Mouse (Mus musculus) mammary gland, adult 2 months (tissue): ENCODE measurements around the gene Tspan18. TPM values are rescaled to one million over a fixed set of nuclear protein-coding genes. Genes with fewer than 3 reads are reported as not detected.

Experiments
- polyA plus RNA-seq: library from polyadenylated mRNA; depleted of rRNA; stranded (reverse); fragments of >200 nt; gene quantifications from 2 replicates; pipeline ENCODE4 v1.2.3, GENCODE M21; 2012; ENCODE audit warnings: low replicate concordance; rRNA removed

Gene Tspan18
- 58.2 and 85.1 TPM in 2 replicates for polyA plus RNA-seq

DNA sequence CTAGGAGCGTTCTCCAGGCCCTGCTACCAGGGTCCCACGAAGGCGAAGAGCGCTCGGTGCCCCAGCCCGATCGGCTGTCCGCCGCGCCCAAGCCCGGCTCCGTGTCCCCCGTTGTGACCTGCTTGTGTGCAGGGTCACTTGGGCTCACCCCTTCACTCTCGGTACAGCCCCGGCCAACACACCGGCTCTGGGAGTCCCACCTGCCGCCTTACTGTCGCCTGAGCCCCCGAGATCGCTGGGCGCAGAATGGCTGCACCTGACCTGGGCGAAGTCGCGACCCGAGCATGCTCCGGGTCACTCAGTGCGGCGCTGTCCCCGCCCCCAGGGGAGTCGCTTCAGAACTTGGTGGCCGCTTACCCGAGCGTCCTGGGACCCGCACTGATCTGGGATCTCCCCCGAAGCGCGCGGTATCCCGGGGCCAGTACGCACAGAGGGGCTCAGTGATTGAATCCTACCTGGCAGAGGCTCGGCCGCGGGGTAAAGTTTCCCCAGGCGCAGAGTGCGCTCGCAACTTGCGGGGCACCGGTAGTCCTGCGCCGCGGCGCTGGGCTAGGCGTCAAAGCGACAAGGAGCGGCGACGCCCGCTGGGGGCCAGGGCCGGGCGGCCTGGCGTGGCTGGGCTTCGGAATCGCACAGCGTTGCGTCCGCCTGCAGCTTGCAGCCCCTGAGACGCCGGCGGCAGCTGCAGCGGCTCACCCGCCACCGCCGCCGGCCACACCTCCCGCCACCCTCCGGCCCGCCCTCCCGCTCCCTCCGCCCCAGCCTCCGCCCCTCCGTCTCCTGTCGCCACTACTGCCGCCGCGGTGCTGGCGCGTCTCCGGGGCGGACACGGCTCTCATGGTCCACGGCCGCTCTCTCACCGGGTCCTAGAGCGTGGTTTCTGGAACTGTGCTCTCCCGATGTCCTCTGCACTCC is at the start of gene Tspan18:
Gene Tspan18 (minus strand): TSS at position 689 of the 915 bp plus-strand sequence.

GRCm38 (mm10) chr2:93187323-93187996 is 146.8 kb downstream of the Tspan18 start, which contains the start of gene Trp53i11:
Trp53i11 (plus strand) TSS chr2:93187548.

Other genes with a start within 250 kb of the Tspan18 start
- 67.4 and 96.1 TPM in 2 replicates for gene Trp53i11, start 147.0 kb downstream of the Tspan18 start, polyA plus RNA-seq
- 164 and 171 TPM in 2 replicates for gene Cd82, start 128.6 kb upstream of the Tspan18 start, polyA plus RNA-seq
- not detected in 2 replicates for gene Gm10803, start 226.1 kb upstream of the Tspan18 start, polyA plus RNA-seq